7 mouse cellular contexts compared by ENCODE assay signal in genomic region chr6:135167380-135168311, GRCm38 (mm10). TPM values are rescaled to one million over a fixed set of nuclear protein-coding genes. Genes with fewer than 3 reads are reported as not detected.
DNase-seq lines count a peak whose midpoint lies in the region; ATAC-seq and TF ChIP-seq lines count a peak whose summit lies in the region.

No protein-coding gene starts in this region.

- H3K4me3 ChIP-seq in intestine, postnatal 0 days (ENCODE audit: low read depth, low read length), result peak overlapping the region; percentile 64
- peak overlapping the region; percentile 61 for H3K4me3 ChIP-seq in limb, embryonic 10.5 days
- H3K4me3 ChIP-seq in midbrain, embryonic 12.5 days, result peak overlapping the region; percentile 49

- H3K27me3 ChIP-seq in intestine, postnatal 0 days (replicated peaks; ENCODE audit: control insufficient read depth, insufficient read depth, low read length), result no peaks in the 10 kb centered on the region
- peaks cover 14% of the 10 kb centered on the region for H3K27me3 ChIP-seq in limb, embryonic 10.5 days (ENCODE audit: low read depth, poor library complexity, severe bottlenecking)
- H3K27me3 ChIP-seq in midbrain, embryonic 12.5 days, result peaks cover 21% of the 10 kb centered on the region

- peak overlapping the region; percentile 85 for H3K27ac ChIP-seq in intestine, postnatal 0 days (ENCODE audit: low read depth, low read length)
- H3K27ac ChIP-seq in limb, embryonic 10.5 days, result peak overlapping the region; percentile 79
- no peak overlapping the region for H3K27ac ChIP-seq in midbrain, embryonic 12.5 days (replicated peaks)

- peak; percentile 89 for DNase-seq in adrenal gland, postnatal 25 days
- DNase-seq in embryo, embryonic 9.5 days (ENCODE audit: extremely low spot score), result peak; percentile 88
- DNase-seq in gastrocnemius, postnatal 4 days (ENCODE audit: low spot score in 2 of 2), result peak; percentile 81 to 91
- peak; percentile 89 for DNase-seq in limb, embryonic 10.5 days (ENCODE audit: low spot score)
- peak; percentile 95 for DNase-seq in spleen, adult 12 weeks (ENCODE audit: low spot score)

- peak overlapping the region; percentile 75 for H3K4me2 ChIP-seq in intestine, postnatal 0 days (replicated peaks; ENCODE audit: low read depth)
- H3K4me2 ChIP-seq in midbrain, embryonic 12.5 days (replicated peaks), result peak overlapping the region; percentile 77

- H3K9me3 ChIP-seq in intestine, postnatal 0 days (ENCODE audit: control insufficient read depth), result no peaks in the 10 kb centered on the region
- H3K9me3 ChIP-seq in limb, embryonic 10.5 days (replicated peaks), result no peaks in the 10 kb centered on the region
- no peaks in the 10 kb centered on the region for H3K9me3 ChIP-seq in midbrain, embryonic 12.5 days

- H3K4me1 ChIP-seq in intestine, postnatal 0 days (replicated peaks; ENCODE audit: control insufficient read depth, insufficient read depth, low read length), result no peaks in the 10 kb centered on the region; the same call in none of the 2 replicates
- H3K4me1 ChIP-seq in limb, embryonic 10.5 days, result peaks cover 13% of the 10 kb centered on the region
- peaks cover 12% of the 10 kb centered on the region for H3K4me1 ChIP-seq in midbrain, embryonic 12.5 days

- H3K36me3 ChIP-seq in intestine, postnatal 0 days (ENCODE audit: control insufficient read depth, insufficient read depth), result no peaks in the 10 kb centered on the region
- H3K36me3 ChIP-seq in limb, embryonic 10.5 days, result no peaks in the 10 kb centered on the region
- H3K36me3 ChIP-seq in midbrain, embryonic 12.5 days, result no peaks in the 10 kb centered on the region

- no peak for TF ChIP-seq CTCF in intestine, postnatal 0 days (IDR thresholded peaks at IDR 0.05; ENCODE audit: low read depth)

- WGBS in intestine, postnatal 0 days, result 3% methylated on average over 44 of the region's 46 CpGs
- WGBS in limb, embryonic 10.5 days, result 3% methylated on average over 46 of the region's 46 CpGs
- 3% methylated on average over 46 of the region's 46 CpGs for WGBS in midbrain, embryonic 12.5 days

- ATAC-seq in intestine, postnatal 0 days, result peak; percentile 89
- peak; percentile 90 for ATAC-seq in midbrain, embryonic 12.5 days (ENCODE audit: low FRiP score, low read depth)

- H3K9ac ChIP-seq in intestine, postnatal 0 days (ENCODE audit: low read depth, low read length), result peak overlapping the region; percentile 83
- peak overlapping the region; percentile 60; the same call in 1 of the 2 replicates for H3K9ac ChIP-seq in midbrain, embryonic 12.5 days (replicated peaks)

RNA-seq across cellular contexts. Expression of gene Fam234b, which starts 30.1 kb away (rescaled TPM):
- total RNA-seq in adrenal gland, postnatal 25 days (2021), result 18.1 and 32.1 TPM in 2 replicates
- 1 to 10 TPM; 6.0 to 6.5 TPM for total RNA-seq in gastrocnemius, postnatal 4 days (2021)
- polyA plus RNA-seq in intestine, postnatal 0 days (2015; fragmentation: Nextera tagmentation; extraction: Ambion mirVana), result 20.9 and 21.7 TPM in 2 replicates
- polyA plus RNA-seq in limb, embryonic 10.5 days (2016; fragmentation: Nextera tagmentation; extraction: Ambion mirVana), result 14.0 and 18.7 TPM in 2 replicates
- 39.0 and 43.6 TPM in 2 replicates for polyA plus RNA-seq in midbrain, embryonic 12.5 days (2016; fragmentation: Nextera tagmentation; extraction: Ambion mirVana)

RNA-seq across cellular contexts. Expression of gene Hebp1, which starts 30.2 kb away (rescaled TPM):
- total RNA-seq in adrenal gland, postnatal 25 days (2021), result 16.4 and 23.9 TPM in 2 replicates
- 10 to 100 TPM; 20.7 to 30.2 TPM for total RNA-seq in gastrocnemius, postnatal 4 days (2021)
- 62.8 and 78.9 TPM in 2 replicates for polyA plus RNA-seq in intestine, postnatal 0 days (2015; fragmentation: Nextera tagmentation; extraction: Ambion mirVana)
- polyA plus RNA-seq in limb, embryonic 10.5 days (2016; fragmentation: Nextera tagmentation; extraction: Ambion mirVana), result 3.8 and 4.3 TPM in 2 replicates
- polyA plus RNA-seq in midbrain, embryonic 12.5 days (2016; fragmentation: Nextera tagmentation; extraction: Ambion mirVana), result 2.3 and 4.0 TPM in 2 replicates

RNA-seq across cellular contexts. Expression of gene Gprc5d, which starts 49.6 kb away (rescaled TPM):
- not detected in 2 replicates for total RNA-seq in adrenal gland, postnatal 25 days (2021)
- not detected for total RNA-seq in gastrocnemius, postnatal 4 days (2021)
- polyA plus RNA-seq in intestine, postnatal 0 days (2015; fragmentation: Nextera tagmentation; extraction: Ambion mirVana), result not detected in 2 replicates
- polyA plus RNA-seq in limb, embryonic 10.5 days (2016; fragmentation: Nextera tagmentation; extraction: Ambion mirVana), result not detected in 2 replicates
- polyA plus RNA-seq in midbrain, embryonic 12.5 days (2016; fragmentation: Nextera tagmentation; extraction: Ambion mirVana), result 0.18 TPM in 1 of 2 replicates, not detected in the other

Comparison
In these comparisons a context has a peak if more than half of its experiments do, and no peak if none do; other contexts are left out.
1. RNA of gene Hebp1, which starts 30.2 kb away (polyA plus RNA-seq): 62.8 to 78.9 TPM in intestine, postnatal 0 days; 3.8 to 4.3 TPM in limb, embryonic 10.5 days and 2.3 to 4.0 TPM in midbrain, embryonic 12.5 days; every median in the first group is over 10 times any median in the second.
2. Peak in every context shown above with its lines, with median percentiles within 50 percentile points of each other: DNase-seq and H3K4me3 ChIP-seq.